Mouse (Mus musculus): ENCODE data around the gene Sash3. TPM values are rescaled to one million over a fixed set of nuclear protein-coding genes. Genes with fewer than 3 reads are reported as not detected.

Gene Sash3
- polyA plus RNA-seq, 1 experiment from 2014 or later = 2.1 TPM

DNA sequence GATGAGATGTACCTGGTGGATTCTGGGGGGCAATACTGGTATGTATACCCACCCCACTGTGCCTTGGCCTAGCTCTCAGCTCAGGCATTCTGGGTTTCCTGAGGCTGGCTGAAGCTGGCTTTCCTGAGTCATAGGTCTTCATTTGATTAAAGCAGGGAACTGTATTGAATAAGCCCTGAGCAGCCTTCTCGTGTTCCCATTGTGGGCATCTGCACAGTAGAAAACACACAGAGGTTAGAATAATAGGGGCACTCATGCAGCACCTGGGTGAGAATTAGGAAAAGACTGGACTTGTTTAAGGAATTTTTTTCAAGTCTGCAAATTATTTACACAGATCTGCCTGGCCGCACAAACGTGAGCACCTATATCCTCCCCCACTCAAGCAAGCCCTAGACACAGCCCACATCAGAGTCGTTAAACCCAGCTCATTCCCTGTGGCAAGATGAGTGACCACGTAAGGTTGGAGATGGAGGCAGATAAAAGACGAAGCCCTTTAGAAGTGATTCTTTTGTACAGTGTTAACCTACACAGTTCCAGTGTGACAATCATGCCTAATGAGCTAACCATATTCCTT lies 19.2 kb upstream of the Sash3 start:
- no peak overlapping the region for H3K9ac ChIP-seq
- no peak overlapping the region for H3K27ac ChIP-seq
- no peak overlapping the region for H3K4me3 ChIP-seq (replicated peaks)
- peak; percentile 85 for ATAC-seq (replicated peaks; ENCODE audit: low FRiP score)
- no peak overlapping the region for H3K4me2 ChIP-seq
- H3K27me3 ChIP-seq = peaks cover 8% of the 10 kb centered on the region; the same call in 1 of the 2 replicates
- H3K36me3 ChIP-seq = no peaks in the 10 kb centered on the region
- 39% methylated on average over 6 of the region's 6 CpGs for WGBS
- 0 out of 2 replicates have a peak, but pooled peaks cover 3% of the 10 kb centered on the region for H3K4me1 ChIP-seq
- H3K9me3 ChIP-seq (replicated peaks) = no peaks in the 10 kb centered on the region

DNA sequence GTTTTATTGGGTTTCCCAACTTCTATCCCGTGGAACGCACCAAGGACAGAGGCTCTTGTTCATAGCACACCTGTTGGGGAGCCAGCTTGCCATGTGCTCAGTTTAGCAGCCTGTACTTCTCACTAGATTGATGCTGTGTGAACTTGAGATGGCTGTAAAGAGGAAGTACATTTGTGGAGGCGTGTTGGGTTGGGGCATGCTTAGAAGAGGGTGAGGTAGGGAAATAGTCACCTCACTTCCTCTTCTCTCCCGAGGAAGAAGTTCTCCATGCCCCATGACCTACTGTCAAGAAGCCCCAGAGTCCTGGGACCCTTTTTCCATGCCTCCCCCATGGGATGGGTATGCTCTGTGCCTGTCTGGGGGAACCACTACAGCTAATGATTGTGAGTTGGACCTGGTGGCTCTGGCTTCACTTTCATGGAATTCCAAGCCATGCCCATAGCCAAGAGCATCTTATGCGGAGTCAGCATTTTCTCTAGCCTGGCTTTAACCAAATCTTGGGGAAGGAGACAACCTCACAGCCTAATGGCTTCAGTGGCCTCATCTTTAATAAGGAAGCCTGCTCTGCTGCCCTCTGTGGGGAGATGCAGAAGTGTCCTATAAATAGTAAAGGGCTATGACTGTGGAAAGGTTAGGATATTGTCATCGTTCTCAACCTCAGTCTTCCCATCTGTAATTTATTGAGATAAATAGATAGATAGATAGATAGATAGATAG lies 18.6 kb upstream of the Sash3 start:
- 65% methylated on average over 6 of the region's 6 CpGs for WGBS
- Histone ChIP-seq H3K4me1 (0 out of 2 replicates have a peak, but pooled peaks cover 3% of the 10 kb centered on the region), H3K27me3 (peaks cover 8% of the 10 kb centered on the region; the same call in 1 of the 2 replicates), H3K9me3 (replicated peaks) (no peaks in the 10 kb centered on the region), H3K27ac (no peak overlapping the region), H3K9ac (no peak overlapping the region), H3K36me3 (no peaks in the 10 kb centered on the region), H3K4me2 (no peak overlapping the region), H3K4me3 (replicated peaks) (no peak overlapping the region)
- ATAC-seq (replicated peaks; ENCODE audit: low FRiP score) = peak; percentile 37; the same call in 1 of the 2 replicates

DNA sequence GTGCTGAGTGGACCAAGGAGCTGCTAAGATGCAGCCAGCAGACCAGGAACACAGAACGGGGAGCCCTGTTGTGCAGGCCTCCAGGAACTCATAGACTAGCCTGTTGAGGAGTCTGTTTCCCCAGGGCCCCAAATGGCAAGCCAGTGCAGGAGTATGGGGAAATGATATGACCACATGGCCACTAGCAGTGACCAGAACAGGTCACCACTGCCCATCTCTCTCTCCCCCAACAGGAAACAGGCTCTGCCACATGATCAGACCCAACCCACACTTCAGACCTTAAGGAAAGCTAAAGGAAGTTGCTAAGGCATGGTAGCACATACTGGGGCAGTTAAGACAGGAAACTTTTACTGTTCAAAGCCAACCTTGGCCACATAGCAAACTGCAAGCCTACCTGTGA lies 17.1 kb upstream of the Sash3 start:
- Histone ChIP-seq H3K27ac (no peak overlapping the region), H3K9ac (no peak overlapping the region), H3K36me3 (no peaks in the 10 kb centered on the region), H3K4me1 (0 out of 2 replicates have a peak, but pooled peaks cover 3% of the 10 kb centered on the region), H3K4me2 (no peak overlapping the region), H3K4me3 (replicated peaks) (no peak overlapping the region), H3K27me3 (peaks cover 6% of the 10 kb centered on the region; the same call in 1 of the 2 replicates), H3K9me3 (replicated peaks) (no peaks in the 10 kb centered on the region)
- 85% methylated on average over 1 of the region's 1 CpGs for WGBS
- no peak for ATAC-seq (replicated peaks; ENCODE audit: low FRiP score)

DNA sequence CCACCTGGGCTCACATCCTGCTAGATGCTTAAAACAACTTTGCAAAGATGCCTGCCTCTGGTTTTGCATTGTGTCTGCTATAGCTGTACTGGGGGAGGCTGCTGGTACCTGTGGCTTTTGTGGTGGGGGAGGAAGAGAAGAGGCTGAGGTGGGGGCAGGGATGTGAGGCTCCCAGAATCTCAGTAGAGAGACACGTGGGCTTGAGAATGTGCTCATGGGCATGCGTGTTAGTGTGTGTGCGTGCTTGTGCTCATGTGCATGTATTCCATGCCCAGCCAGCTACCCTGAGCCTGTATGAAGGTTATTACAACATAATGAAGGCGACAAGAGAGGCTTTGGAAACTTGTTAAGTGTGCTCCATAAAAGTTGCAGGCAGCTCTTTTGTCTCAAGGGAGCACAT lies 9.3 kb upstream of the Sash3 start:
- H3K27me3 ChIP-seq = 0 out of 2 replicates have a peak, but pooled peaks cover 11% of the 10 kb centered on the region
- H3K9ac ChIP-seq = no peak overlapping the region
- H3K4me3 ChIP-seq (replicated peaks) = no peak overlapping the region
- H3K27ac ChIP-seq = no peak overlapping the region
- no peaks in the 10 kb centered on the region for H3K9me3 ChIP-seq (replicated peaks)
- H3K36me3 ChIP-seq = no peaks in the 10 kb centered on the region
- no peak overlapping the region for H3K4me2 ChIP-seq
- peaks cover 3% of the 10 kb centered on the region; the same call in 1 of the 2 replicates for H3K4me1 ChIP-seq
- WGBS = 84% methylated on average over 4 of the region's 4 CpGs
- no peak for ATAC-seq (replicated peaks; ENCODE audit: low FRiP score)

DNA sequence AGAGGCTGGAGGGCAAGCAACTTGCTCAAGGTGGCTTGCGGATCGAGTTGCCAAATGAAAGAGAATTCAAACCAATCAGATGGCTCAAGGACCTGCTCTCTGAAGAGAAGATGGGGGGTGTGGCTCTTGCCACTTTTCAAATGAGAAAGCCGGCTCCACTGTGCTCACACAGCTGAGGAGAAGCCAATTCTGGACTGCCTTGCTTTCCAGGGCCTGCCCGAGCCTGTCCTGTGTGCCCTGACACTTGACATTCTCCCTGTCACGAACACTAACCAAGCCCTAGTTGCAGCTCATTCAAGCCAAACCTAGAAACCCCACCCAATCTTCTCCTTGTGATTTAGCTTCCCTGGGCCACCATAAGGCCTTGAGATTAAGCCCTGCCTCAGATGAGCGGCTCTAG lies 8.2 kb upstream of the Sash3 start:
- H3K9ac ChIP-seq = no peak overlapping the region
- H3K27ac ChIP-seq = no peak overlapping the region
- ATAC-seq (replicated peaks; ENCODE audit: low FRiP score) = no peak
- peaks cover 11% of the 10 kb centered on the region; the same call in 1 of the 2 replicates for H3K27me3 ChIP-seq
- H3K9me3 ChIP-seq (replicated peaks) = no peaks in the 10 kb centered on the region
- no peaks in the 10 kb centered on the region for H3K36me3 ChIP-seq
- no peak overlapping the region for H3K4me3 ChIP-seq (replicated peaks)
- WGBS = 73% methylated on average over 6 of the region's 6 CpGs
- H3K4me1 ChIP-seq = peaks cover 4% of the 10 kb centered on the region
- H3K4me2 ChIP-seq = no peak overlapping the region

DNA sequence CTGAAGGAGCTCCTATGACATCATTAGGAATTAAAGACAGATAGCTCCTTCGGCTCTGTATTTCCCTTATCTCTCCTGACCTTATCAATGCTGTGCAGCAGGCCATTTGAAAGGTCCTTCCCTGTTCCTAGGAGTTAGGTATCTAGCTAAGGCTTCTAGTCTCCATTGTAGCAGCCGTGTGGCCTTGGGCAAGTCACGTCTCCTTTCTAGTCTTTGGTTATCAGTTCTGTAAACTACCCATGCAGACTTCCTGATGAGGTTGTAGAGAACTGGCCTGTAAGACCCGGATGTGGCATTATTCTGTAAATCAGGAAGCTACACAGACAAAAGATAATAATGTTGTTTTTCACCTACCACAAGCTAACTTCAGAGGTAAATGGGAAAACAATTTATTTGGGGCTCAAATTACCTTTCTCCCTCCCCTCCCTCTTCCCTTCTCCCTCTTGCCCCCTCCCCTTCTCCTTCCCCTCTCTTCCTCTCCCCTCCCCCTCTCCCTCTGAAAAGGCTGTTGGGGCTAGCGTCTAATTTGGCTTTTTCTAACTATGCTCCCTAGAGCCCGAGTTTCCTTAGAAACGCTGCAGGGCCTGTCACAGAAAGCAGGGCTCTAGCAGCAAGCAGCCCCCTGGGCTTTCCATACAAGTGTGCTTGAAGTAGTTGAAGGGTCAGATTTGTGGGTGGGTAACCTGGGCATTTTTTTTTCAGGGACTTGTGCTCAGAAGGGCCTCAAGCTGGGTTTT lies 7.5 kb upstream of the Sash3 start:
- WGBS = 46% methylated on average over 7 of the region's 7 CpGs
- Histone ChIP-seq H3K27ac (no peak overlapping the region), H3K9ac (no peak overlapping the region), H3K27me3 (peaks cover 11% of the 10 kb centered on the region; the same call in 1 of the 2 replicates), H3K4me1 (peaks cover 9% of the 10 kb centered on the region), H3K4me3 (replicated peaks) (no peak overlapping the region), H3K9me3 (replicated peaks) (no peaks in the 10 kb centered on the region), H3K36me3 (no peaks in the 10 kb centered on the region), H3K4me2 (no peak overlapping the region)
- no peak for ATAC-seq (replicated peaks; ENCODE audit: low FRiP score)

DNA sequence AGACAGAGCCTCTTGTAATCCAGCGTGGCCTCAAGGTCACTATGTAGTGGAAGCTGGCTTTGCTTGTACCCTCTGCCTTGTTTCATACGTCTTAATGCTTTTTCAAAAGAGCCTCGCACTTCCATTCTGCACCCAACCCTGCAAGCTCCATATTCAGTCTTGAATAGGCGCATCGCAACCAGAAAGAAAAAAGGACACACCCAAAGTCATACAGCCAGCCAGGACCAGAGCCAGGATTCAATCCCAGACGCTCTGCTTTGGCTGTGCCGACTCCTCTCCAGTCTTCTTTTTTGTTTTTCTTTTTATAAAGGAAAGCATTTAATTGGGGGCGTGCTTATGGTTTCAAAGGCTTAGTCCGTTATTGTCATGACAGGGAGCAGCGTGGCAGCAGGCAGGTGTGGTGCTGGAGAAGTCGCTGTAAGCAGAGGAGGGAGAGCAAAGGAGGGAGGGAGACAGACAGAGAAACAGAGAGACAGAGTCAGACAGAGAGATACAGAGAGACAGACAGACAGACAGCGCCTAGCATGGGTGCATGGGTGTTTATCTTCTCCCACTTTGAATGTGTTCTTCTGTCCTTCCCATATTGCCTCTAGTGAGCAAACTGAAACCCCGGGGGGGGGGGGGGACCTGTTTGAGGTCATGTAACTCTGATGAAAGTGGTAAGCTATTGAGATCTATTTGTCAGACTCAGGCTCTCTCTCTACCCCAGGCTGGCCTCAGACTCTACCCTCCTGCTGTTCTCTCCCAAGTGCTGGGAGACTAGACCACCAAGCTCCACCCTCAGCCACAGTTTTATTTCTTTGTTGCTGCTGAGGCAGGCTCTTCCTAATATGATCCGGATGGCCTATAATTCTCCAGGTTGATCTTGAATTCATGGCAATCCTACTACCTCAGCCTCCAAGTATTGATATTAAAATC lies 6.6 kb upstream of the Sash3 start:
- WGBS = 58% methylated on average over 14 of the region's 14 CpGs
- no peak overlapping the region for H3K27ac ChIP-seq
- H3K4me1 ChIP-seq = peaks cover 9% of the 10 kb centered on the region
- H3K4me3 ChIP-seq (replicated peaks) = no peak overlapping the region
- no peaks in the 10 kb centered on the region for H3K36me3 ChIP-seq
- H3K27me3 ChIP-seq = peaks cover 11% of the 10 kb centered on the region; the same call in 1 of the 2 replicates
- H3K9ac ChIP-seq = no peak overlapping the region
- H3K4me2 ChIP-seq = no peak overlapping the region
- H3K9me3 ChIP-seq (replicated peaks) = no peaks in the 10 kb centered on the region
- ATAC-seq (replicated peaks; ENCODE audit: low FRiP score) = no peak

DNA sequence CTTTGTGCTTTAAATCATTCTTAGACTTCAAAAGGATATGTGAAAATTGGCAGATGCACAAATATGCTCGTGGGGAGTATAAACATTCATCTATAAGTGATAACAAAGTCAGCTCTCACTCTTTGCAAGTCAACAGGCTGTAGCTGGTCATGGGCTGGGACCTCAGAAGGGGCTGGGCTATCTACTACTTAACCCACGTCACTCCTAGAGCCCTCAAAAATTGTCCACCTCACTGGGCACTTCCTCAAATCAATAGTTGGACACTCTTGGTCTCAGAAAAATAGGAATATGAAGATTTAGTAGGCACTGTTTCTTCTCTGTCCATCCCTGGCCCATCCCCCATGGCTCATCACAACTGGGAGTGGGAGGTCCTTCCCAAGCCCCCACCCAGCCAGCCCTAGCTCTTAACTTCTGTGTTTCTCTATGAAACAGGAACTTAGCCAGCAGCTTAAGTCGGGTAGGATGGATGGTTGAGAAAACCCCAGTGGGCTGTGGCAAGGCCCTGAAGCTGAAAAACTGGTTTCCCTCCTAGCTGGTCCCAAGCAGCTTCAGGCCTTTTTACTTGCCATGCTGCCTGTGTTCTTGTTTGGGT lies 5.9 kb upstream of the Sash3 start:
- Histone ChIP-seq H3K27ac (no peak overlapping the region), H3K4me2 (no peak overlapping the region), H3K4me1 (peaks cover 9% of the 10 kb centered on the region), H3K36me3 (no peaks in the 10 kb centered on the region), H3K27me3 (peaks cover 10% of the 10 kb centered on the region; the same call in 1 of the 2 replicates), H3K9ac (no peak overlapping the region), H3K9me3 (replicated peaks) (no peaks in the 10 kb centered on the region), H3K4me3 (replicated peaks) (no peak overlapping the region)
- WGBS = 45% methylated on average over 3 of the region's 3 CpGs
- no peak for ATAC-seq (replicated peaks; ENCODE audit: low FRiP score)

DNA sequence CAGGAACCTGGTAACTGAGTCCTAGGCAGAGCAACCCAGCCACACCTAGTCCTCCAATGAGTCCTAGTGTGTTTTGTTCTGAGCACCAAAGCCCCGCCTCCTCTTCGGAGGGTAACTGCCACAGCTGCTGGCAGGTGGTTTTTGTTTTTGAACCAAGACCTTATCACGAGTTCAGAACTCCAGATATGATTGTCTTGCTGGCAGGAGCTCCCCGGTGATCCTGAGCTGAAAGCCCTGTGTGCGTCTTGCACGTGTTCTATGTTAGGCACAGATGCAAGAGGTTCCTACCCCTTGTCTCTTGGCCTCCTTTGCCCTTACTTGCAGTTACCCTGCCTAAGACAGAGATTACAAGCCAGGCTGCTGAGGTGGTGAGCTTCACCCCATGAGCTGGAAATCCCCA lies 4.8 kb upstream of the Sash3 start:
- H3K4me1 ChIP-seq = peaks cover 9% of the 10 kb centered on the region
- WGBS = 80% methylated on average over 6 of the region's 6 CpGs

DNA sequence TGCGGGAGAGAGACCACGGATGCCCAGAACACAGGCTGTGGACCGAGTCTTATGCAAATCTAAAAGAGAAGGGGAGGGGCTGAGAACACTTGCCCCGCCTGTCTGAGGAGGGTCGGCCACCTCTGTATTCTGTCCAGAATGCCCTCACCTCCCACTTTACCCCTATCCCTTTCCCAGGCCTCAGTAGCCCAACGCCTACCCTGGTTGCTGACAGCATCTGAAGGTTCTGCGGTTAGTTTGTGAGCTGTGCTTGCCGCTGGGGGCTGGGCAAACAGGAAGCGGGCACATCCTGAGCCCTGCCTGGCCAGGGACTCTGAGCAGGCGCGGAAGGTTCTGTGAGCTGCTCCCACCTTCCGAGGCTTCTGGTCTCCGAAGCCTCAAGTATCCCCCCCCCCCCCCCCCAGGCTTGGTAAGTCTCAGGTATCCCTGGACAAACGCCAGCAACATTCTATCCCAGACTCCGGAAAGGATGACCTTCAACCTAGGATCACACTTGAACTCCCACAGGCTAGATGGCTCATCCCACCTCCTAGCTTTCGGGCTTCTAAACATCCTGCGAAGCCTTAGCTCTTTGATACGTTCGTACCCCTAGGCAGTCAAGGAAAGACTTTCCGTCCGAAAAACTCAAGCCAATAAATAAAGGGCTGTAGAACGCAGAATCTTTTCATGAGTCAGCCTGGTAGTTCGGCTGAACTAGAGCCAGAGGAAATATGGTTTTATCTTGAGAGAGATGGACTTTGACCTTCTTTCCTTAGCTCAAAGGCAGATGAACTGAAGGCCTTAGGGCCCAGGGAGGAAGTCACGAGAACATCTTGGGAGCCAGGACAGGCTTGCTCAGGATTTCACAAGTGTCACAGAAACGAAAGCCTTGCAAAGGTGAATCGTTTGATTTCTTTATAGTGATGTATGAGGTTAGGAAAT lies 2.6 kb upstream of the Sash3 start:
- peak overlapping the region; percentile 54 for H3K4me2 ChIP-seq
- 38% methylated on average over 25 of the region's 26 CpGs for WGBS
- H3K9me3 ChIP-seq (replicated peaks) = no peaks in the 10 kb centered on the region
- ATAC-seq (replicated peaks; ENCODE audit: low FRiP score) = peak; percentile 79
- no peaks in the 10 kb centered on the region for H3K36me3 ChIP-seq
- no peaks in the 10 kb centered on the region; the same call in 1 of the 2 replicates for H3K27me3 ChIP-seq
- H3K27ac ChIP-seq = no peak overlapping the region
- H3K4me3 ChIP-seq (replicated peaks) = peak overlapping the region; percentile 36
- peaks cover 9% of the 10 kb centered on the region for H3K4me1 ChIP-seq
- H3K9ac ChIP-seq = no peak overlapping the region

More for the DNA sequence above, 4.8 kb upstream of the Sash3 start:
- ATAC-seq (replicated peaks; ENCODE audit: low FRiP score) = no peak
- Histone ChIP-seq H3K4me3 (replicated peaks) (no peak overlapping the region), H3K4me2 (no peak overlapping the region), H3K9me3 (replicated peaks) (no peaks in the 10 kb centered on the region), H3K27ac (no peak overlapping the region), H3K27me3 (peaks cover 3% of the 10 kb centered on the region; the same call in 1 of the 2 replicates), H3K36me3 (no peaks in the 10 kb centered on the region), H3K9ac (no peak overlapping the region)

Measured in kidney, embryonic 15.5 days (tissue).